Mouse (Mus musculus): Measurements from ENCODE around the gene Col1a1. TPM values are rescaled to one million over a fixed set of nuclear protein-coding genes. Genes with fewer than 3 reads are reported as not detected.
A peak's percentile ranks its signal among the peaks of the same experiment; 100 is the strongest.

The Col1a1 gene
- polyA plus RNA-seq, 1 experiment from 2014 or later: 905 TPM

DNA sequence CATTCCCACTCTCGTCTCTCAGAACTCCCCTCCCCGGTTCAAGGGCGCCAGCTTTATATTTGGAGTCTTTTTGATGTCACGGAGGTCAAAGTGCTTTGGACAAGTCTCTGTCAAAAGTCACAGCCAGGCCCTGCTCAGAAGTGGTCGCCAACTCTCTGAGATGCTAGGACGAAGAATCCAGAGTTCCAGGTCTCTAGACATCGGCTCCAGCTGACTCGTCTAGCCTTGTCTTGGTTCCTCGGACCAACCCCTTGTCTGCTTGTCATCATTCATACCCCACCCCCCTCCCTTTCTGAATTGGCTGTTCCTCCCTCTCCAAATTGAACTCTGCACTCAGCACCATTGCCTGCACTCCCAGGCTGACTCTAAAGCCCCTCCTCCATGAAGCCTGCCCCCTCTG lies 6.4 kb upstream of the Col1a1 start:
- WGBS: 32% methylated on average over 9 of the region's 9 CpGs
- no peak for ATAC-seq (replicated peaks; ENCODE audit: low FRiP score, low TSS enrichment, low read depth)
- Histone ChIP-seq H3K9ac (ENCODE audit: low read length) (no peak overlapping the region), H3K4me3 (ENCODE audit: low read depth, low read length) (no peak overlapping the region), H3K27me3 (replicated peaks; ENCODE audit: control insufficient read depth, insufficient read depth, low read length) (no peaks in the 10 kb centered on the region), H3K9me3 (ENCODE audit: control insufficient read depth, low read length) (no peaks in the 10 kb centered on the region), H3K4me2 (ENCODE audit: low read length) (peak overlapping the region; percentile 42), H3K36me3 (ENCODE audit: control insufficient read depth, insufficient read depth, low read length) (no peaks in the 10 kb centered on the region), H3K27ac (ENCODE audit: low read depth) (peak overlapping the region; percentile 98), H3K4me1 (replicated peaks; ENCODE audit: control insufficient read depth, insufficient read depth, low read length) (peaks cover 58% of the 10 kb centered on the region)
- DNase-seq (ENCODE audit: low spot score): no peak

DNA sequence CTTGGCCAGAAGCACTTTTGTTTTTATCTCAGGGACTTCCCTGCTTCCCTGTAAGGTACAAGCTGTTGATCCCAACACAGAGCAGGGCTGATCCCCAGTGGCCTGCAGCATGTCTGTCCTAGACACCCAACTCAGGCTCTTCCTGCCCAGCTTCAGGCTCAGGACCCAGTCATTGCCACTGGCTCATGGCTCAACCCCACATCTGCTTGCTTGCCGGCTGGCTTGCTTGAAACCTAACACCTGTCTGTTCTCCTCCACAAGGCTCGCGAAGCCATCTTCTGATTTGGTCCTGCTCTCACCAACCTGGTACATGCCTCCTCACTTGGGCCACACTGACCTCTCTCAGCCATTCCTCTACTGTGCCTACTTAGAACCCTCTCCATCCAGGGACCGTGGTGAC lies 5.9 kb upstream of the Col1a1 start:
- H3K4me1 ChIP-seq (replicated peaks; ENCODE audit: control insufficient read depth, insufficient read depth, low read length): peaks cover 64% of the 10 kb centered on the region
- H3K27me3 ChIP-seq (replicated peaks; ENCODE audit: control insufficient read depth, insufficient read depth, low read length): no peaks in the 10 kb centered on the region
- 31% methylated on average over 4 of the region's 4 CpGs for WGBS
- H3K9ac ChIP-seq (ENCODE audit: low read length): no peak overlapping the region
- no peak for ATAC-seq (replicated peaks; ENCODE audit: low FRiP score, low TSS enrichment, low read depth)
- H3K9me3 ChIP-seq (ENCODE audit: control insufficient read depth, low read length): no peaks in the 10 kb centered on the region
- no peaks in the 10 kb centered on the region for H3K36me3 ChIP-seq (ENCODE audit: control insufficient read depth, insufficient read depth, low read length)
- no peak for DNase-seq (ENCODE audit: low spot score)
- no peak overlapping the region for H3K4me3 ChIP-seq (ENCODE audit: low read depth, low read length)
- H3K27ac ChIP-seq (ENCODE audit: low read depth): peak overlapping the region; percentile 98
- peak overlapping the region; percentile 42; the same call in 1 of the 2 replicates for H3K4me2 ChIP-seq (ENCODE audit: low read length)

DNA sequence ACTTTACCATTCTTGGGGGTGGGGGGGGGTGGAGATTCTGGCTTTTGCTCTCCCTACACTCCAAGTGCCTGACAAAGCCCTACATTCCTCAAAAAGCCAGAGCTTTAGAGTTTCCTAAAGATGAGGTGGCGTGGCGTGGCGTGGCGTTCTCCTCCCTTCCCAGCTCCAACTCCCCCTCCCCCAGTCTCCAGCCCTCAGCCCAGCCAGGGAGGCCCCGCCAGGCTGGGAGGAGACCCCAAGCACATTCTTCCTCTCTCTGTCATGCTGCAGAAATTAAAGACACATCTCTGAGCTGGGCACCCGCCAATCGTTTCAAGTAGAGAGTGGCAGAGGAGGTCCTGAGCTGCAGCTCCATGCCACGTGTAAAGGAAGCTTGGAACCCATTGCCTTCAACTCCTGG lies 2.4 kb upstream of the Col1a1 start:
- ATAC-seq (replicated peaks; ENCODE audit: low FRiP score, low TSS enrichment, low read depth): no peak

DNA sequence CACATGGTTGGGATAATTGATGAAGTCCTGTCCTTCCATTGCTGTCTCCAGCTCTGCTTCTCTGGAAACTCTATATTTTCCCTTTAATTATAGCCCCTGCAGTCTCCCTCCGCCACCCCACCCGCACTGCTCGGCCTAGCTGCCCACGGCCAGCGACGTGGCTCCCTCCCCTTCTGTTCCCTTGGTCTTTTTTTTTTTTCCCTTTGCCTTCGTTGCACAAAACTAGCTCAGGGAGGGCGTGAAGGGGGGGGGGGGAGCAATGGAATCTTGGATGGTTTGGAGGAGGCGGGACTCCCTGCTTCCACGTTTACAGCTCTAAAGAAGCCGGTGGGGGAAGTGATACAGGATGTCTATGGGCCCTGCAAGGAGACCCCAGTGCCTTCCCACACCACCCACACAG lies 1.5 kb upstream of the Col1a1 start:
- Histone ChIP-seq H3K27ac (ENCODE audit: low read depth) (peak overlapping the region; percentile 95), H3K4me3 (ENCODE audit: low read depth, low read length) (no peak overlapping the region), H3K4me1 (replicated peaks; ENCODE audit: control insufficient read depth, insufficient read depth, low read length) (peaks cover 57% of the 10 kb centered on the region), H3K4me2 (ENCODE audit: low read length) (peak overlapping the region; percentile 60), H3K27me3 (replicated peaks; ENCODE audit: control insufficient read depth, insufficient read depth, low read length) (no peaks in the 10 kb centered on the region), H3K36me3 (ENCODE audit: control insufficient read depth, insufficient read depth, low read length) (peaks cover 16% of the 10 kb centered on the region), H3K9me3 (ENCODE audit: control insufficient read depth, low read length) (no peaks in the 10 kb centered on the region), H3K9ac (ENCODE audit: low read length) (0 out of 2 replicates have a peak overlapping the region, but pooled peaks have one; percentile 20)
- WGBS: 15% methylated on average over 11 of the region's 11 CpGs
- no peak for DNase-seq (ENCODE audit: low spot score)
- ATAC-seq (replicated peaks; ENCODE audit: low FRiP score, low TSS enrichment, low read depth): no peak

More for the DNA sequence above, 2.4 kb upstream of the Col1a1 start:
- Histone ChIP-seq H3K9me3 (ENCODE audit: control insufficient read depth, low read length) (no peaks in the 10 kb centered on the region), H3K27me3 (replicated peaks; ENCODE audit: control insufficient read depth, insufficient read depth, low read length) (no peaks in the 10 kb centered on the region), H3K4me1 (replicated peaks; ENCODE audit: control insufficient read depth, insufficient read depth, low read length) (peaks cover 60% of the 10 kb centered on the region), H3K4me3 (ENCODE audit: low read depth, low read length) (no peak overlapping the region), H3K4me2 (ENCODE audit: low read length) (peak overlapping the region; percentile 60), H3K36me3 (ENCODE audit: control insufficient read depth, insufficient read depth, low read length) (peaks cover 7% of the 10 kb centered on the region; the same call in 1 of the 2 replicates), H3K9ac (ENCODE audit: low read length) (0 out of 2 replicates have a peak overlapping the region, but pooled peaks have one; percentile 2), H3K27ac (ENCODE audit: low read depth) (peak overlapping the region; percentile 95)
- DNase-seq (ENCODE audit: low spot score): no peak
- 6% methylated on average over 8 of the region's 8 CpGs for WGBS

DNA sequence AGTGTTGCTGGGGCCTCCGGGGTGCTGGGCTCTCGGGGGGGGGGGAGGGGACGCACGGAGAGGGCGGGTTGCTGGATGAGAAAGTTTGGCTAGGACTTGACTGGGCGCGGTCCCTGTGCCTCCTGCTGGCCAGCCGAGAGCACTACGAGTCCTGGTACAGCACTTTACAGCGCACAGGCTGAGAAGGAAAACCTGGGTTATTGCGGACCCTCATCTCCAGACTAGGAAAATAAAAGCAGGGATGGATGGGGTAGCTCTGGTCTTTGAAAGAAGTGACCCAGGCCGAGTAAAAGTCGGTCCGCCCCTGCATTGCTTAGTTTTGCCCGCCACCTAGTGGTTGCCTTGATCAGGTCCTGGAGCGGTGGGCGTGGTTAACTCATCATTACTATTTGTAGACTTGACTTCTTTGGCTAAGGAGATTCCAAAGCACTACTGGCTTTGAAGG lies 849 bp downstream of the Col1a1 start:
- ATAC-seq (replicated peaks; ENCODE audit: low FRiP score, low TSS enrichment, low read depth) (peak; percentile 65), DNase-seq (ENCODE audit: low spot score) (peak; percentile 98)
- Histone ChIP-seq H3K27ac (ENCODE audit: low read depth) (peak overlapping the region; percentile 95), H3K9ac (ENCODE audit: low read length) (peak overlapping the region; percentile 88), H3K4me2 (ENCODE audit: low read length) (peak overlapping the region; percentile 60), H3K36me3 (ENCODE audit: control insufficient read depth, insufficient read depth, low read length) (peaks cover 39% of the 10 kb centered on the region), H3K9me3 (ENCODE audit: control insufficient read depth, low read length) (no peaks in the 10 kb centered on the region), H3K4me3 (ENCODE audit: low read depth, low read length) (peak overlapping the region; percentile 78), H3K4me1 (replicated peaks; ENCODE audit: control insufficient read depth, insufficient read depth, low read length) (peaks cover 43% of the 10 kb centered on the region), H3K27me3 (replicated peaks; ENCODE audit: control insufficient read depth, insufficient read depth, low read length) (no peaks in the 10 kb centered on the region)
- 1% methylated on average over 17 of the region's 17 CpGs for WGBS

DNA sequence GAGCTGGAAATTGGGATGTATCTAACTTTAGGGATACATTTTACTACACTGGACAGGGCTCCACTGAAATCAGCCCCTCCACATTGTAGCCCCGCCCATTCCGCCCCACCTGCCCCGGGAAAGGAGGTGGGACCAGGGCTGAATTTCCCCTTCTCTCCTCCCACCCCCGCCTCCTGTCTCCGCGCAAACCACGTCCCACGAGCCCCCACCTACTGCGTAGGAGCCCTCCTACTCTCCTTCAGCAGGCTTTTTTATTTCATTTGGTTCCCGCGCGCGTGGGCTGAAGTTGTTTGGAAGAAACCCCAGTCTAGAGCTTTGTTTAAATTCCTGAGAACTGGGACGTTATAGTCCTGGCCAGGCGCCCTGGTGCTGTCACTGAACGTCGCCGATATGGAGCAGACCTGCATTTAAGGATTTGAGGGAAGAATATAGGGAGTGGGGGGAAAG lies 1.3 kb downstream of the Col1a1 start:
- Histone ChIP-seq H3K9me3 (ENCODE audit: control insufficient read depth, low read length) (no peaks in the 10 kb centered on the region), H3K4me1 (replicated peaks; ENCODE audit: control insufficient read depth, insufficient read depth, low read length) (peaks cover 43% of the 10 kb centered on the region), H3K9ac (ENCODE audit: low read length) (peak overlapping the region; percentile 88), H3K36me3 (ENCODE audit: control insufficient read depth, insufficient read depth, low read length) (peaks cover 44% of the 10 kb centered on the region), H3K27ac (ENCODE audit: low read depth) (peak overlapping the region; percentile 95), H3K4me3 (ENCODE audit: low read depth, low read length) (peak overlapping the region; percentile 78), H3K4me2 (ENCODE audit: low read length) (peak overlapping the region; percentile 60), H3K27me3 (replicated peaks; ENCODE audit: control insufficient read depth, insufficient read depth, low read length) (no peaks in the 10 kb centered on the region)
- DNase-seq (ENCODE audit: low spot score): peak; percentile 78
- ATAC-seq (replicated peaks; ENCODE audit: low FRiP score, low TSS enrichment, low read depth): peak; percentile 30
- WGBS: under 1% methylated on average over 18 of the region's 18 CpGs

DNA sequence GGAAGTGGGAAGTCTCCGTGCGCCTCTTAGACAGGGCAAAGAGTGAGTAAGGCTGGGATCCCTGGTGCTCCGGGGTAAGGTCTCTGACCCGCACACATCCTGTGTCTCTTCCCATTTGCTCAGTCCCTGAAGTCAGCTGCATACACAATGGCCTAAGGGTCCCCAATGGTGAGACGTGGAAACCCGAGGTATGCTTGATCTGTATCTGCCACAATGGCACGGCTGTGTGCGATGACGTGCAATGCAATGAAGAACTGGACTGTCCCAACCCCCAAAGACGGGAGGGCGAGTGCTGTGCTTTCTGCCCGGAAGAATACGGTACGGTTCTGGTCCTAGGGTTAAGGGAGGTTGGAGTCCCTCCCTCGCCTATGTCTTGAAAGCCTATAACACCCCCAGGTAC lies 1.8 kb downstream of the Col1a1 start:
- Histone ChIP-seq H3K27me3 (replicated peaks; ENCODE audit: control insufficient read depth, insufficient read depth, low read length) (no peaks in the 10 kb centered on the region), H3K9ac (ENCODE audit: low read length) (peak overlapping the region; percentile 88), H3K9me3 (ENCODE audit: control insufficient read depth, low read length) (no peaks in the 10 kb centered on the region), H3K36me3 (ENCODE audit: control insufficient read depth, insufficient read depth, low read length) (peaks cover 48% of the 10 kb centered on the region), H3K4me2 (ENCODE audit: low read length) (peak overlapping the region; percentile 60), H3K4me1 (replicated peaks; ENCODE audit: control insufficient read depth, insufficient read depth, low read length) (peaks cover 43% of the 10 kb centered on the region), H3K27ac (ENCODE audit: low read depth) (peak overlapping the region; percentile 95), H3K4me3 (ENCODE audit: low read depth, low read length) (peak overlapping the region; percentile 78)
- WGBS: 4% methylated on average over 15 of the region's 15 CpGs
- DNase-seq (ENCODE audit: low spot score) (no peak), ATAC-seq (replicated peaks; ENCODE audit: low FRiP score, low TSS enrichment, low read depth) (peak; percentile 9)

DNA sequence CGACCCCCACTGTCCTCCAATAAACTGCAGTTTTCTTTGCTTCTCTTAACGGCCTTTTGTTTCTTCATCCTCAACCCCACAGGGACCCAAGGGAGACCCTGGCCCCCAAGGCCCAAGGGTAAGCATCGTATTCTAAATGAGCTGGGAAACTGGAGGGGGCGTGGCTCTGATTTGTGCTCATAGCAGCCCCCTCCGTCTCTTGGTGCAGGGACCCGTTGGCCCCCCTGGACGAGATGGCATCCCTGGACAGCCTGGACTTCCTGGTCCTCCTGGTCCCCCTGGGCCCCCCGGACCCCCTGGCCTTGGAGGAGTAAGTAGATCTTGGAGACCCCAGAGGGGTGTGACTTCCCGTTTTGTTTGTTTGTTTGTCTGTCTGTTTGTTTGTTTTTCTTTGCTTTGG lies 2.3 kb downstream of the Col1a1 start:
- H3K9me3 ChIP-seq (ENCODE audit: control insufficient read depth, low read length): no peaks in the 10 kb centered on the region
- ATAC-seq (replicated peaks; ENCODE audit: low FRiP score, low TSS enrichment, low read depth): no peak
- peak overlapping the region; percentile 88 for H3K9ac ChIP-seq (ENCODE audit: low read length)
- H3K27ac ChIP-seq (ENCODE audit: low read depth): peak overlapping the region; percentile 95; the same call in 1 of the 2 replicates
- peaks cover 53% of the 10 kb centered on the region for H3K36me3 ChIP-seq (ENCODE audit: control insufficient read depth, insufficient read depth, low read length)
- peak overlapping the region; percentile 60 for H3K4me2 ChIP-seq (ENCODE audit: low read length)
- H3K27me3 ChIP-seq (replicated peaks; ENCODE audit: control insufficient read depth, insufficient read depth, low read length): no peaks in the 10 kb centered on the region
- H3K4me3 ChIP-seq (ENCODE audit: low read depth, low read length): peak overlapping the region; percentile 78
- 27% methylated on average over 9 of the region's 9 CpGs for WGBS
- DNase-seq (ENCODE audit: low spot score): no peak
- H3K4me1 ChIP-seq (replicated peaks; ENCODE audit: control insufficient read depth, insufficient read depth, low read length): peaks cover 41% of the 10 kb centered on the region

DNA sequence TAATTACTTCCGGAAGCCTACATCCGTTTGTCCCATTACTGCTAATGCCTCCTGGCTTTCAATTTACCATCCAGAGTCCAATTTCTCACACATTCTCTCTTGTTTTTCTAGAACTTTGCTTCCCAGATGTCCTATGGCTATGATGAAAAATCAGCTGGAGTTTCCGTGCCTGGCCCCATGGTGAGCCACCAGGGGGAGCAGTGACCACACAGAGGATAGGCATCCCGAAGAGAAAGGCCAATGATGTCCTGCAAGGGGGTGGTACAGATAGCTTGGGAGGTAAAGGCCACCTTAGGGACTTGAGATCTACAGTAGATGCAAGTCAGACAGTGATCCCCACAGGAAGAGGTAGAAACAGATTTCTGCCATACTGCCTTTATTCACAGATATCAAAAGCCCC lies 3.3 kb downstream of the Col1a1 start:
- Histone ChIP-seq H3K4me1 (replicated peaks; ENCODE audit: control insufficient read depth, insufficient read depth, low read length) (peaks cover 31% of the 10 kb centered on the region), H3K9ac (ENCODE audit: low read length) (no peak overlapping the region), H3K4me2 (ENCODE audit: low read length) (peak overlapping the region; percentile 60), H3K27ac (ENCODE audit: low read depth) (no peak overlapping the region), H3K4me3 (ENCODE audit: low read depth, low read length) (peak overlapping the region; percentile 78; the same call in 1 of the 2 replicates), H3K9me3 (ENCODE audit: control insufficient read depth, low read length) (no peaks in the 10 kb centered on the region), H3K36me3 (ENCODE audit: control insufficient read depth, insufficient read depth, low read length) (peaks cover 63% of the 10 kb centered on the region), H3K27me3 (replicated peaks; ENCODE audit: control insufficient read depth, insufficient read depth, low read length) (no peaks in the 10 kb centered on the region)
- 21% methylated on average over 4 of the region's 4 CpGs for WGBS
- no peak for ATAC-seq (replicated peaks; ENCODE audit: low FRiP score, low TSS enrichment, low read depth)
- DNase-seq (ENCODE audit: low spot score): peak; percentile 90

Measured in intestine, embryonic 14.5 days (tissue).